In genomic region chr1:153669086-153669485, GRCm38 (mm10) we compare ENCODE assay signal across 10 mouse cellular contexts. TPM values are rescaled to one million over a fixed set of nuclear protein-coding genes. Genes with fewer than 3 reads are reported as not detected.
DNase-seq lines count a peak whose midpoint lies in the region; ATAC-seq and TF ChIP-seq lines count a peak whose summit lies in the region.
"Had no signal": no experiment of that assay in that cellular context is flagged by ENCODE, and none has a peak within 500 bp of the region (broad histone marks: within the 10 kb centered on the region; RNA-seq: fewer than 3 reads in every experiment).

No protein-coding gene starts in this region.

- no peaks in the 10 kb centered on the region for H3K9me3 ChIP-seq in kidney, postnatal 0 days (replicated peaks; ENCODE audit: low read length)
- no peaks in the 10 kb centered on the region for H3K9me3 ChIP-seq in kidney, embryonic 16.5 days (ENCODE audit: low read length)
- H3K9me3 ChIP-seq in midbrain, embryonic 13.5 days: no peaks in the 10 kb centered on the region

- ATAC-seq in kidney, postnatal 0 days (replicated peaks; ENCODE audit: low FRiP score, low read depth): 0 out of 2 replicates have a peak, but pooled peaks have one; percentile 25
- no peak for ATAC-seq in kidney, embryonic 16.5 days (ENCODE audit: low FRiP score, low TSS enrichment)
- no peak for ATAC-seq in midbrain, embryonic 13.5 days

- no peak for TF ChIP-seq CTCF in kidney, postnatal 0 days (IDR thresholded peaks at IDR 0.05; ENCODE audit: low read depth)

- no peak overlapping the region for H3K4me2 ChIP-seq in kidney, postnatal 0 days (ENCODE audit: low read length)
- H3K4me2 ChIP-seq in kidney, embryonic 16.5 days (replicated peaks; ENCODE audit: low read depth, low read length): no peak overlapping the region
- peak overlapping the region; percentile 7 for H3K4me2 ChIP-seq in midbrain, embryonic 13.5 days (replicated peaks)

- intact Hi-C loops in left cerebral cortex, postnatal 14 days (cut with DNase I): loop anchor here (5.0 kb wide), 1 partner anchor 112 kb away; no protein-coding TSS in a partner anchor

- H3K4me3 ChIP-seq in kidney, postnatal 0 days (replicated peaks; ENCODE audit: low read depth, low read length): no peak overlapping the region
- H3K4me3 ChIP-seq in kidney, embryonic 16.5 days (ENCODE audit: low read length): no peak overlapping the region
- H3K4me3 ChIP-seq in midbrain, embryonic 13.5 days (replicated peaks): no peak overlapping the region

- DNase-seq in kidney, postnatal 0 days (ENCODE audit: low spot score): no peak
- DNase-seq in adrenal gland, adult 18-20 months (ENCODE audit: low spot score in 2 of 2): peak; percentile 34 to 48
- peak; percentile 77 for DNase-seq in adrenal gland, postnatal 25 days
- no peak for DNase-seq in left cerebral cortex, postnatal 14 days (ENCODE audit: low spot score in 2 of 2)
- no peak for DNase-seq in thymus, postnatal 14 days
- DNase-seq: thymus, adult 2 months had no signal

- peaks cover 6% of the 10 kb centered on the region; the same call in 1 of the 2 replicates for H3K27me3 ChIP-seq in kidney, postnatal 0 days (ENCODE audit: insufficient read depth, low read length)
- H3K27me3 ChIP-seq in kidney, embryonic 16.5 days (ENCODE audit: insufficient read depth, low read length): peaks cover 15% of the 10 kb centered on the region; the same call in 1 of the 2 replicates
- 0 out of 2 replicates have a peak, but pooled peaks cover 5% of the 10 kb centered on the region for H3K27me3 ChIP-seq in midbrain, embryonic 13.5 days

- no peak overlapping the region for H3K27ac ChIP-seq in kidney, postnatal 0 days
- H3K27ac ChIP-seq in kidney, embryonic 16.5 days (ENCODE audit: low read length): no peak overlapping the region
- peak overlapping the region; percentile 60 for H3K27ac ChIP-seq in midbrain, embryonic 13.5 days

- no peak overlapping the region for H3K9ac ChIP-seq in kidney, postnatal 0 days (ENCODE audit: low read depth, low read length)
- no peak overlapping the region for H3K9ac ChIP-seq in kidney, embryonic 16.5 days (replicated peaks; ENCODE audit: low read length)
- no peak overlapping the region for H3K9ac ChIP-seq in midbrain, embryonic 13.5 days (replicated peaks)

- no peaks in the 10 kb centered on the region for H3K36me3 ChIP-seq in kidney, postnatal 0 days (ENCODE audit: insufficient read depth, low read length)
- H3K36me3 ChIP-seq in kidney, embryonic 16.5 days (ENCODE audit: insufficient read depth, low read length): no peaks in the 10 kb centered on the region
- H3K36me3 ChIP-seq in midbrain, embryonic 13.5 days: peaks cover 4% of the 10 kb centered on the region; the same call in 1 of the 2 replicates

- WGBS in kidney, postnatal 0 days: 21% methylated on average over 7 of the region's 7 CpGs
- 20% methylated on average over 7 of the region's 7 CpGs for WGBS in kidney, embryonic 16.5 days
- WGBS in midbrain, embryonic 13.5 days: 74% methylated on average over 7 of the region's 7 CpGs

- H3K4me1 ChIP-seq in kidney, postnatal 0 days (replicated peaks; ENCODE audit: insufficient read depth, low read length): no peaks in the 10 kb centered on the region
- H3K4me1 ChIP-seq in kidney, embryonic 16.5 days (ENCODE audit: insufficient read depth, low read length): peaks cover 17% of the 10 kb centered on the region
- H3K4me1 ChIP-seq in midbrain, embryonic 13.5 days (replicated peaks): peaks cover 70% of the 10 kb centered on the region

RNA-seq across cellular contexts. Expression of gene Rgs8, which starts 16.3 kb away (rescaled TPM):
- 0.03 and 0.23 TPM in 2 replicates for polyA plus RNA-seq in kidney, postnatal 0 days (2015; fragmentation: Nextera tagmentation; extraction: Ambion mirVana)
- 0.16 and 0.31 TPM in 2 replicates for polyA plus RNA-seq in kidney, embryonic 16.5 days (2015; fragmentation: Nextera tagmentation; extraction: Ambion mirVana)
- total RNA-seq in adrenal gland, adult 18-20 months (2021): not detected
- not detected in 2 replicates for total RNA-seq in adrenal gland, postnatal 25 days (2021)
- polyA plus RNA-seq in midbrain, embryonic 13.5 days (2015; fragmentation: Nextera tagmentation; extraction: Ambion mirVana): 32.4 and 33.6 TPM in 2 replicates
- 10 to 100 TPM; 37.6 to 39.6 TPM for total RNA-seq in left cerebral cortex, postnatal 14 days (2021)
- total RNA-seq: megakaryocyte-erythroid progenitor cell, adult 5-6 weeks had no signal
- polyA plus RNA-seq: liver, adult 2 months had no signal

Comparison
In these comparisons a context has a peak if more than half of its experiments do, and no peak if none do; other contexts are left out.
1. DNase-seq: peak in adrenal gland, adult 18-20 months (2 of 2) and adrenal gland, postnatal 25 days (single experiment); none in kidney, postnatal 0 days (single experiment), left cerebral cortex, postnatal 14 days (0 of 2) and thymus, postnatal 14 days (single experiment).
2. RNA of gene Rgs8, which starts 16.3 kb away (total RNA-seq): 37.6 to 39.6 TPM in left cerebral cortex, postnatal 14 days; not detected in adrenal gland, adult 18-20 months and not detected in adrenal gland, postnatal 25 days; every median in the first group is over 10 times any median in the second.